In the genomic region with DNA sequence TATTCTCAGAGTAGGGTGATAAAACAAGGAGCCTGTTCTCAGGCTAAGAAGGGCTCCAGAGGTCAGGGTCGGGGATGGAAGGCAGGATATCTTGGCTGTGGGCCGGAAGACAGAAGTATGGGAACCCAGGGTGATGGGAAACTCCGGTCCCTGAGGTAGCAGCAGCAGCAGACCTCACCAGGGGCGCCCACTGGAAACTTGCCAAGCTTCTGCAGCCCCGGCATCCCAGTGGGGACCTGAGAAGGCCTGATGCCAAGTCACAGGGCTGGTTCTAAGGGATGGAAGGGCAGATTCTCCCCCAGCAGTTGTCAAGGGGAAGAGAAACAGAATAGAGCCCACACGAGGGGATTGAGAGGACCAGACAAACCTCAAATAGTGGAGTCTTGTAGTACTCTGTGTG, we compare ENCODE assay signal across 18 mouse cellular contexts. TPM values are rescaled to one million over a fixed set of nuclear protein-coding genes. Genes with fewer than 3 reads are reported as not detected.
DNase-seq lines count a peak whose midpoint lies in the region.
"Had no signal": no experiment of that assay in that cellular context is flagged by ENCODE, and none has a peak within 500 bp of the region (broad histone marks: within the 10 kb centered on the region; RNA-seq: fewer than 3 reads in every experiment).

No protein-coding gene starts in this region.

- peak; percentile 14 for DNase-seq in adrenal gland, postnatal 14 days
- no peak for DNase-seq in adrenal gland, postnatal 25 days
- DNase-seq in kidney, postnatal 10 days = peak; percentile 39
- DNase-seq in kidney, adult 9 months = no peak
- peak; percentile 55 for DNase-seq in testis, postnatal 10 days (ENCODE audit: low spot score)
- DNase-seq in testis, postnatal 14 days (ENCODE audit: low spot score) = no peak
- DNase-seq in retina, postnatal 1 day = no peak
- DNase-seq in frontal cortex, postnatal 36 days (ENCODE audit: low spot score in 2 of 2) = no peak
- DNase-seq: adrenal gland, adult 8-10 months; cerebellum, adult 11-12 months; gastrocnemius, adult 2 months; kidney, adult 8-10 months; kidney, postnatal 14 days; layer of hippocampus, adult 9-11 months; liver; lung, adult 2 months; lung, postnatal 10 days; right cerebral cortex, postnatal 25 days had no signal

RNA-seq across cellular contexts. Expression of a gene that starts 37.6 kb away (rescaled TPM):
- total RNA-seq in adrenal gland, postnatal 14 days (2021) = 10.9 and 17.6 TPM in 2 replicates
- total RNA-seq in adrenal gland, postnatal 25 days (2021) = 12.1 and 19.9 TPM in 2 replicates

Comparison
In these comparisons a context has a peak if more than half of its experiments do, and no peak if none do; other contexts are left out.
1. DNase-seq: peak in adrenal gland, postnatal 14 days (single experiment), kidney, postnatal 10 days (single experiment) and testis, postnatal 10 days (single experiment); none in adrenal gland, postnatal 25 days (single experiment), kidney, adult 9 months (single experiment), testis, postnatal 14 days (single experiment), retina, postnatal 1 day (single experiment) and frontal cortex, postnatal 36 days (0 of 2).